In genomic region chr16:8514180-8514579, GRCm38 (mm10) we compare ENCODE assay signal across 7 mouse cellular contexts. TPM values are rescaled to one million over a fixed set of nuclear protein-coding genes. Genes with fewer than 3 reads are reported as not detected.
DNase-seq lines count a peak whose midpoint lies in the region; ATAC-seq lines count a peak whose summit lies in the region.

No protein-coding gene starts in this region.

- WGBS in intestine, embryonic 16.5 days = 7% methylated on average over 4 of the region's 4 CpGs
- 46% methylated on average over 4 of the region's 4 CpGs for WGBS in liver, embryonic 15.5 days (ENCODE audit: insufficient replicate concordance)
- 20% methylated on average over 4 of the region's 4 CpGs for WGBS in stomach, embryonic 16.5 days

- H3K9ac ChIP-seq in intestine, embryonic 16.5 days (ENCODE audit: low read depth, low read length) = peak overlapping the region; percentile 76
- no peak overlapping the region for H3K9ac ChIP-seq in liver, embryonic 15.5 days
- H3K9ac ChIP-seq in stomach, embryonic 16.5 days (ENCODE audit: low read length) = peak overlapping the region; percentile 67

- H3K27me3 ChIP-seq in intestine, embryonic 16.5 days (replicated peaks; ENCODE audit: control insufficient read depth, insufficient read depth, low read length) = no peaks in the 10 kb centered on the region
- peaks cover 35% of the 10 kb centered on the region for H3K27me3 ChIP-seq in liver, embryonic 15.5 days
- H3K27me3 ChIP-seq in stomach, embryonic 16.5 days (ENCODE audit: control insufficient read depth, insufficient read depth, low read length) = no peaks in the 10 kb centered on the region

- H3K4me3 ChIP-seq in intestine, embryonic 16.5 days (ENCODE audit: low read length) = peak overlapping the region; percentile 67
- H3K4me3 ChIP-seq in liver, embryonic 15.5 days (replicated peaks) = peak overlapping the region; percentile 55
- H3K4me3 ChIP-seq in stomach, embryonic 16.5 days (replicated peaks; ENCODE audit: low read length) = peak overlapping the region; percentile 56

- peaks cover 15% of the 10 kb centered on the region for H3K4me1 ChIP-seq in intestine, embryonic 16.5 days (ENCODE audit: control insufficient read depth, insufficient read depth, low read length)
- peaks cover 5% of the 10 kb centered on the region; the same call in 1 of the 2 replicates for H3K4me1 ChIP-seq in liver, embryonic 15.5 days (replicated peaks)
- H3K4me1 ChIP-seq in stomach, embryonic 16.5 days (ENCODE audit: control insufficient read depth, insufficient read depth, low read length) = peaks cover 10% of the 10 kb centered on the region

- peak; percentile 5 for DNase-seq in NIH3T3 (ENCODE audit: low read depth)
- DNase-seq in brain, adult 2 months (ENCODE audit: low read depth, low spot score) = peak; percentile 49
- DNase-seq in gastrocnemius, postnatal 10 days = peak; percentile 35
- DNase-seq in spleen, postnatal 10 days (ENCODE audit: low spot score in 2 of 2) = no peak

- no peak overlapping the region; the same call in 1 of the 2 replicates for H3K27ac ChIP-seq in intestine, embryonic 16.5 days (ENCODE audit: low read length)
- H3K27ac ChIP-seq in liver, embryonic 15.5 days (replicated peaks) = no peak overlapping the region
- H3K27ac ChIP-seq in stomach, embryonic 16.5 days (ENCODE audit: low read length) = no peak overlapping the region

- H3K36me3 ChIP-seq in intestine, embryonic 16.5 days (ENCODE audit: control insufficient read depth, insufficient read depth, low read length) = no peaks in the 10 kb centered on the region
- no peaks in the 10 kb centered on the region for H3K36me3 ChIP-seq in liver, embryonic 15.5 days (replicated peaks)
- no peaks in the 10 kb centered on the region for H3K36me3 ChIP-seq in stomach, embryonic 16.5 days (ENCODE audit: control insufficient read depth, insufficient read depth, low read length)

- ATAC-seq in intestine, embryonic 16.5 days = no peak
- ATAC-seq in liver, embryonic 15.5 days (ENCODE audit: insufficient read depth) = no peak
- no peak for ATAC-seq in stomach, embryonic 16.5 days (ENCODE audit: insufficient read depth, low FRiP score)

- peak overlapping the region; percentile 85 for H3K4me2 ChIP-seq in intestine, embryonic 16.5 days (ENCODE audit: low read depth, low read length)
- peak overlapping the region; percentile 50 for H3K4me2 ChIP-seq in liver, embryonic 15.5 days
- peak overlapping the region; percentile 77 for H3K4me2 ChIP-seq in stomach, embryonic 16.5 days (ENCODE audit: low read depth, low read length)

- no peaks in the 10 kb centered on the region for H3K9me3 ChIP-seq in intestine, embryonic 16.5 days (ENCODE audit: control insufficient read depth, low read length)
- no peaks in the 10 kb centered on the region for H3K9me3 ChIP-seq in liver, embryonic 15.5 days (replicated peaks)
- no peaks in the 10 kb centered on the region for H3K9me3 ChIP-seq in stomach, embryonic 16.5 days (replicated peaks; ENCODE audit: control insufficient read depth, low read length)

RNA-seq across cellular contexts. Expression of gene Abat, which starts 1.0 kb away (rescaled TPM):
- total RNA-seq in gastrocnemius, postnatal 10 days (2021) = 1 to 10 TPM; 6.8 to 7.1 TPM
- 80.0 and 89.5 TPM in 2 replicates for polyA plus RNA-seq in intestine, embryonic 16.5 days (2015; fragmentation: Nextera tagmentation; extraction: Ambion mirVana)
- 30.2 and 34.8 TPM in 2 replicates for polyA plus RNA-seq in liver, embryonic 15.5 days (2015; fragmentation: Nextera tagmentation; extraction: Ambion mirVana)
- polyA plus RNA-seq in stomach, embryonic 16.5 days (2015; fragmentation: Nextera tagmentation; extraction: Ambion mirVana) = 24.5 and 29.8 TPM in 2 replicates

RNA-seq across cellular contexts. Expression of gene Mettl22, which starts 43.6 kb away (rescaled TPM):
- 10 to 100 TPM; 56.5 to 69.3 TPM for total RNA-seq in gastrocnemius, postnatal 10 days (2021)
- 13.8 and 15.0 TPM in 2 replicates for polyA plus RNA-seq in intestine, embryonic 16.5 days (2015; fragmentation: Nextera tagmentation; extraction: Ambion mirVana)
- 7.3 and 7.7 TPM in 2 replicates for polyA plus RNA-seq in liver, embryonic 15.5 days (2015; fragmentation: Nextera tagmentation; extraction: Ambion mirVana)
- polyA plus RNA-seq in stomach, embryonic 16.5 days (2015; fragmentation: Nextera tagmentation; extraction: Ambion mirVana) = 14.6 and 18.7 TPM in 2 replicates

Comparison
In these comparisons a context has a peak if more than half of its experiments do, and no peak if none do; other contexts are left out.
1. DNase-seq: peak in NIH3T3 (single experiment), brain, adult 2 months (single experiment) and gastrocnemius, postnatal 10 days (single experiment); none in spleen, postnatal 10 days (0 of 2).
2. Peak in every context shown above with its lines, with median percentiles within 50 percentile points of each other: H3K4me2 ChIP-seq and H3K4me3 ChIP-seq.